Comparison of ENCODE assay signal across 12 mouse cellular contexts in genomic region chr1:118922189-118922588, GRCm38 (mm10).
"Had no signal": no experiment of that assay in that cellular context is flagged by ENCODE, and none has a peak within 500 bp of the region (broad histone marks: within the 10 kb centered on the region; RNA-seq: fewer than 3 reads in every experiment).

No protein-coding gene starts in this region.

- H3K4me3 ChIP-seq: left cerebral cortex, adult 2 months; limb, embryonic 10.5 days; liver, embryonic 15.5 days; midbrain, embryonic 13.5 days had no signal

- H3K27ac ChIP-seq: left cerebral cortex, adult 2 months; limb, embryonic 10.5 days; liver, embryonic 15.5 days; midbrain, embryonic 13.5 days had no signal

- H3K9me3 ChIP-seq: limb, embryonic 10.5 days; liver, embryonic 15.5 days; midbrain, embryonic 13.5 days had no signal

- ATAC-seq: lung, postnatal 0 days; midbrain, embryonic 13.5 days had no signal

- H3K4me1 ChIP-seq: liver, embryonic 15.5 days had no signal

- H3K36me3 ChIP-seq: liver, embryonic 15.5 days; midbrain, embryonic 13.5 days had no signal

- H3K4me2 ChIP-seq: liver, embryonic 11.5 days; liver, embryonic 15.5 days; midbrain, embryonic 13.5 days had no signal

- DNase-seq: kidney, postnatal 14 days; lung, adult 2 months; lung, postnatal 36 days; right cerebral cortex, adult 18-20 months; right cerebral cortex, postnatal 25 days; thymus, postnatal 36 days had no signal

- H3K9ac ChIP-seq: liver, embryonic 15.5 days; midbrain, embryonic 13.5 days had no signal

- H3K27me3 ChIP-seq: liver, embryonic 15.5 days; midbrain, embryonic 13.5 days had no signal
